Mouse (Mus musculus) lung, postnatal 0 days (tissue): ENCODE measurements around the gene Rabggtb.

Experiments
- CTCF ChIP-seq: IDR thresholded peaks from 2 replicates; pipeline ENCODE4 v1.5.1; 2016; ENCODE audit warnings: antibody characterized with exemption, mild to moderate bottlenecking
- EP300 ChIP-seq: IDR thresholded peaks from 2 replicates; pipeline ENCODE4 v1.6.1; 2016; ENCODE audit warnings: antibody characterized with exemption, mild to moderate bottlenecking, control low read depth

DNA sequence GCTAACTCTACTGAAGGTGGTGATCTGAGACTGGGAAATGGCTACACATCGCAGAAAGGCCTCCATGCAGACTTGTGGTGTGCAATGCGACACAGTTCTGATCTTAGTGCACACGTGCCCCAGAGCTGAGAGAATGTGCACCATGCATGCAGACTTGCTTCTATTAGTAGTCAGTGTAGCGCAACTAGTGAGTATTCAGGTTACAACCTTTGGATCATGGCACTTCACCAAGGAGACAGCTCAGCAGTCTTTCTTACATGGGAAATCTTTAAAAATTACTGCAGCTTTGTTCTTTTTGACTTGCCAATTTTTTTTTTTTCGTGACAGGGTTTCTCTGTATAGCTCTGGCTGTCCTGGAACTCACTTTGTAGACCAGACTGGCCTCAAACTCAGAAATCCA is 41.4 kb downstream of the Rabggtb start:
- no peak for TF ChIP-seq CTCF
- TF ChIP-seq EP300: no peak
